Mouse (Mus musculus) intestine, embryonic 15.5 days (tissue): Measurements from ENCODE around the gene Zfp39. TPM values are rescaled to one million over a fixed set of nuclear protein-coding genes. Genes with fewer than 3 reads are reported as not detected.

Experiments used
- ATAC-seq: fragments of 200-750 bp; cut with Nextera tagmentation; 2 replicates; pipeline ENCODE4 v1.8.0; 2017; ENCODE audit warnings: moderate TSS enrichment, moderate library complexity
- H3K27ac ChIP-seq: fragments of 300-500 bp; sonication (generic); 2 replicates; pipeline ENCODE4 v1.5.1; 2015; ENCODE audit warnings: mild to moderate bottlenecking, inconsistent platforms
- H3K27me3 ChIP-seq: fragments of 300-500 bp; sonication (generic); replicated peaks from 2 replicates; pipeline ENCODE4 v1.6.1; 2015; ENCODE audit warnings: inconsistent platforms
- H3K36me3 ChIP-seq: fragments of 300-500 bp; sonication (generic); 2 replicates; pipeline ENCODE4 v1.6.1; 2015; ENCODE audit warnings: inconsistent platforms
- H3K4me1 ChIP-seq: fragments of 300-500 bp; sonication (generic); replicated peaks from 2 replicates; pipeline ENCODE4 v1.6.1; 2015; ENCODE audit warnings: inconsistent platforms
- H3K4me2 ChIP-seq: fragments of 300-500 bp; sonication (generic); replicated peaks from 2 replicates; pipeline ENCODE4 v1.6.1; 2015; ENCODE audit warnings: mild to moderate bottlenecking, inconsistent platforms
- H3K4me3 ChIP-seq: fragments of 300-500 bp; sonication (generic); replicated peaks from 2 replicates; pipeline ENCODE4 v1.5.1; 2015; ENCODE audit warnings: inconsistent platforms
- H3K9ac ChIP-seq: fragments of 300-500 bp; sonication (generic); 2 replicates; pipeline ENCODE4 v1.6.1; 2015; ENCODE audit warnings: inconsistent platforms
- H3K9me3 ChIP-seq: fragments of 300-500 bp; sonication (generic); 2 replicates; pipeline ENCODE4 v1.6.1; 2016; ENCODE audit warnings: inconsistent platforms
- WGBS: fragments of 180-500 bp; shearing (Covaris S2); methylation state at CpG from one replicate; pipeline ENCODE4 v1.1.7; 2015; 5-methylcytosine and 5-hydroxymethylcytosine counted together
- polyA plus RNA-seq: library from polyadenylated mRNA; unstranded; fragments of >200 nt; fragmentation: Nextera tagmentation; extraction: Ambion mirVana; gene quantifications from 2 replicates; pipeline ENCODE4 v1.2.1, GENCODE M21; 2015

Gene Zfp39
- polyA plus RNA-seq, 1 experiment from 2014 or later: 4.6 TPM

DNA sequence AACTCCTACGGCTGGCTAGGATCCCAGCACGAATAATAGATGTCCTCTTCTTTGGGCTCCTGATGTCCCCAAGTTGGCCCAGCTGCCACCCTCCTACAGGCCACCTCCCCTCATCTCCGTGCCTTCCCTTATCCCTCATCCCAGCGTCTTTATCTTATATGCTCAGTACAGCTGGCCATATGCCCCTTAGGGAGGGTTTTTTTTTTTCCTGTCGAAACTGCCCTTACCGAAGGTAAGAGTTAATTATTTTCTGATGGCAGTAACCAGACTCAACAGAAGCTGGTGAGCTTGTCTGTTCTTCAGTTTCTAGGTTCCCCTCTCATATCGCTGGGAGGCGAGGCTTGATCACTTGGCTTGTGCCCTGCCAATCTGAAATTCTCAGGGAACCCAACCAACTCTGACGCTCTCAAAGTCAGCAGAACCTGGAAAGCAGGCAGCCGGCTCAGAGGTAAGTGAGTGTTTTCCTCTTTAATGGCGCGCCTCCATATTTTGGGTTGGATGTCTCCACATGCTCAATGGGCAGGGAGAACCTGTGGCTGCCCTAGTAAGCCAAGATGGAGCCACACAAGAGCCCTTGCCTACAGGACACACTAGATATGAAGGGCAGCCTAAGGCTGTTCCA, 13.8 kb upstream of the Zfp39 start, which contains the start of gene Btnl10:
TSS of gene Btnl10 (plus strand) at position 164 of the 622 bp plus-strand sequence.
- WGBS: 80% methylated on average over 12 of the region's 12 CpGs
- Histone ChIP-seq H3K36me3 (no peaks in the 10 kb centered on the region), H3K4me1 (no peaks in the 10 kb centered on the region), H3K27me3 (no peaks in the 10 kb centered on the region), H3K4me3 (no peak within 1 kb of the TSS), H3K27ac (no peak within 1 kb of the TSS), H3K9me3 (no peaks in the 10 kb centered on the region), H3K9ac (no peak within 1 kb of the TSS), H3K4me2 (no peak within 1 kb of the TSS)
- ATAC-seq: no peak

DNA sequence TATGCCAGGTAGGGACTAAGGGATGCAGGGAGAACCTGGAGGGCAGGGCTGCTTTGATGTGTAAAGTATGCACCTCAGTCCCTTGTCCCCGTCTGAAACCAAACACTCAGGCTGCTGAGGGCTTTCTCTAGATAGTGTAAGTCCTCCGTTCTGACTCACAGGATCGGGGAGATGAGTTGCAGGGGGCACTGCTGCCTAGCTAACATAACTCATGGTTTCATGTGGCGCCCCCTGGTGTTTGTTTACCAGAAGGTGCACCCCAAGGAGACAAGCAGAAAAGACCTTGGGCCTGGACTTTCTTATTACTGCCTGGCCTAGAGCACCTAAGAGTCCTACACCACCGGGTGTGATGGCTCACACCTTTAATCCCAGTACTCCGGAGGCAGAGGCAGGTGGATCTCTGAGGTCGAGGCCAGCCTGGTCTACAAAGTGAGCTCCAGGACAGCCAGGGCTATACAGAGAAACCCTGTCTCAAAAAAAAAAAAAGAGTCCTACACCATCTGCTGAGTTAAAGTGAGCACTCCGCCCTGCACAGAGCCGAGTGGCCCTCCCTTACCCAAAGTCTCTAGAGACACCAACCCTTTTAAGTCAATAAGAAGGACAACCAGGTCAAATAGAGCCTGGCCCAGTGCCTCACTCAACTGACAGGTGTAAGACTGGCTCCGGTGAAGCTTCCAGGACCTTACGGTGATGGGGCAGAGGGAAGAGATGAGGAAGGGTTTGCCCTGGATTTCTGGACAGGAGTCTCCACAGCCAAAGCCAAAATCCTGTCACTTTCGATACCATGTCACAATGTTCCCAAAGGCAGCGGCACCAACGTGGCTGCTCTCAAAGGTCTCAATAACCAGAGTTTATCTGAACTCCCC, 13.1 kb upstream of the Zfp39 start:
- no peak overlapping the region for H3K4me2 ChIP-seq
- peak; percentile 63; the same call in 1 of the 2 replicates for ATAC-seq
- H3K4me1 ChIP-seq: no peaks in the 10 kb centered on the region
- H3K9ac ChIP-seq: no peak overlapping the region
- no peaks in the 10 kb centered on the region for H3K9me3 ChIP-seq
- WGBS: 53% methylated on average over 14 of the region's 14 CpGs
- no peak overlapping the region for H3K4me3 ChIP-seq
- no peaks in the 10 kb centered on the region for H3K36me3 ChIP-seq
- H3K27ac ChIP-seq: no peak overlapping the region
- H3K27me3 ChIP-seq: no peaks in the 10 kb centered on the region

DNA sequence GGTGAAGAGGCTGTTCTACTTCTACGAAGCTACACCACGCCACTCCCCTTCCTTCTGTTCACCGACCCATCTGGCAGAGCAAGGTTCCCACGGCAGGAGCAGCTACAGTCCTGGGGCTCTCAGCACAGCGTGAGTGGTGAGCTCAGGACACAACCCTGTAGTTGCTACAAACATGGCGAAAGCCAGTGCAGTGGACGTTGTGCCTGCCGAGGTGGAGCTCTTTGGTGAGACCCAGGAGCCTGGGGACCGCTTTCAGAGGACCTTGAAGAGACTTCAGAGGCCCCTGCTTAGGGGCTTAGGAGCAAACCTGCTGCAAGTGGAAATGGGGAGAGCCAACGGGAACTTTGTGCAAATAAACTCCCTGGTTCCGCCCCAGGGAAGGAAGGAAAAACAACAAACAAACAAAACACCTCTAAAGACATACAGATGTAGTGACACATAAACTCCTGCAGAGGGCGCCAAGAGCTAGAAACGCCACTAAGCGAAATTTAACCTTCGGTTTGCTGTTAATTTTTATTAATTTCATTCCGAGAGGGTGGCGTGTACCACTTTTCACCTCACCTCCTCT, 10.5 kb upstream of the Zfp39 start:
- Histone ChIP-seq H3K27ac (no peak overlapping the region), H3K4me3 (peak overlapping the region; percentile 31), H3K4me2 (peak overlapping the region; percentile 76), H3K9ac (peak overlapping the region; percentile 46), H3K36me3 (no peaks in the 10 kb centered on the region), H3K9me3 (no peaks in the 10 kb centered on the region), H3K4me1 (no peaks in the 10 kb centered on the region), H3K27me3 (no peaks in the 10 kb centered on the region)
- 11% methylated on average over 17 of the region's 17 CpGs for WGBS
- ATAC-seq: peak; percentile 48

DNA sequence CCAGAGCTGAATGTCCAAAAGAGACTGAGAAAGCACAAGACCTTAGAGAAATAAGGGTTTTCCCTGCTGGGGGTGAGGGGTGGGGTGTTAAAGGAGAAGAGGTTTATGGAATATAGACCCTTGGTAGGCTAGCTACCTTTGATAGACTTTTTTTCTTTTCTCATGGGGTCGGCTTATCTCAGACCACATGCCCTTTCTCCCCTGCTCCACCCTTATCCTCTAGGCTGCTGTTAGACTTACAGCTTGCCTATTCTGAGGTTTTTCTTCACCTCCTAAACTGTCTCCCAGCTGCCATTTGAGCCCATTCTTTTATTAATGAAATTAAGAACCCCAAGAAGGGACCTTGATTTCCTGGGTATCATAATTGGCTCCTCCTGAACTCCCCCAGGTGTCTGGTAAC, 9.8 kb upstream of the Zfp39 start:
- Histone ChIP-seq H3K4me1 (no peaks in the 10 kb centered on the region), H3K27ac (no peak overlapping the region), H3K4me2 (no peak overlapping the region; the same call in 1 of the 2 replicates), H3K9ac (no peak overlapping the region), H3K9me3 (no peaks in the 10 kb centered on the region), H3K27me3 (no peaks in the 10 kb centered on the region), H3K4me3 (no peak overlapping the region), H3K36me3 (no peaks in the 10 kb centered on the region)
- WGBS: 62% methylated on average over 1 of the region's 1 CpGs
- no peak for ATAC-seq

DNA sequence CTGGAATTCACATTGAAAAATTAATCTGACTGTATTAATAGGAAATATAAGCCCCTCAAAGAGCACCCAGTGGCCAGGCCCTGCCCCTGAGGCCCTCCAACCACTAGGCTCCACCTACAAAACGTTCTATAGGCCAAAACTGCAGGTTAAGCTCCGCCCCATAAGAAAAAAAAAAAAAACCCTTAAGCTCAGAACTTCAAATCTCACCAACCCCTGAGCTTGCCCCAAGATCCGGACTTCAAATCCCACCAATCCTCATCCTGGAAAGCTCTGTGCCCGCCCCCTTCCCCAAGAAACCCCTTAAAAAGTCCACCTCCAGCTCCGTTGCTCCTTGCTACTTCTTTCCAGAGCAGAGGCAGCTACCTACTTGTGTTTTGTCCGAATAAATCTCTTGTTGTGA, 813 bp upstream of the Zfp39 start:
- H3K4me1 ChIP-seq: 0 out of 2 replicates have a peak, but pooled peaks cover 6% of the 10 kb centered on the region
- H3K4me2 ChIP-seq: no peak overlapping the region; the same call in 1 of the 2 replicates
- no peak for ATAC-seq
- no peaks in the 10 kb centered on the region for H3K27me3 ChIP-seq
- H3K36me3 ChIP-seq: 0 out of 2 replicates have a peak, but pooled peaks cover 6% of the 10 kb centered on the region
- H3K27ac ChIP-seq: no peak overlapping the region
- 57% methylated on average over 6 of the region's 6 CpGs for WGBS
- no peaks in the 10 kb centered on the region for H3K9me3 ChIP-seq
- no peak overlapping the region for H3K9ac ChIP-seq
- H3K4me3 ChIP-seq: no peak overlapping the region

DNA sequence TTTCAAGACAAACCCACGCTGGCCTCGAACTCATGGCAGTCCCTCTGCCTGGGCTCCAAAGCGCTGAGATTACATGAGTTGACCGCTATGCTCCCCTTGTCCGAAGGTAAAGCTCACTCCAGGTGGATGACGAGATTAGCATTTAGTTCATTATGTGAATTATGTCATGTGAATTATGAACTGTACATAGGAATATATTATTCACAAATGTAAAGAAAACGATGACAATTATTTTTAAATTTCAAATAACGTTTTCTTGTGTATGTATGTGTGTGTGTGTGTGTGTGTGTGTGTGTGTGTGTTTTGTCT, 339 bp upstream of the Zfp39 start:
- WGBS: 4% methylated on average over 8 of the region's 8 CpGs
- Histone ChIP-seq H3K36me3 (0 out of 2 replicates have a peak, but pooled peaks cover 6% of the 10 kb centered on the region), H3K4me2 (peak overlapping the region; percentile 90), H3K9me3 (no peaks in the 10 kb centered on the region), H3K4me3 (peak overlapping the region; percentile 79), H3K4me1 (0 out of 2 replicates have a peak, but pooled peaks cover 6% of the 10 kb centered on the region), H3K27ac (0 out of 2 replicates have a peak overlapping the region, but pooled peaks have one; percentile 90), H3K9ac (peak overlapping the region; percentile 15; the same call in 1 of the 2 replicates), H3K27me3 (no peaks in the 10 kb centered on the region)
- ATAC-seq: peak; percentile 48

DNA sequence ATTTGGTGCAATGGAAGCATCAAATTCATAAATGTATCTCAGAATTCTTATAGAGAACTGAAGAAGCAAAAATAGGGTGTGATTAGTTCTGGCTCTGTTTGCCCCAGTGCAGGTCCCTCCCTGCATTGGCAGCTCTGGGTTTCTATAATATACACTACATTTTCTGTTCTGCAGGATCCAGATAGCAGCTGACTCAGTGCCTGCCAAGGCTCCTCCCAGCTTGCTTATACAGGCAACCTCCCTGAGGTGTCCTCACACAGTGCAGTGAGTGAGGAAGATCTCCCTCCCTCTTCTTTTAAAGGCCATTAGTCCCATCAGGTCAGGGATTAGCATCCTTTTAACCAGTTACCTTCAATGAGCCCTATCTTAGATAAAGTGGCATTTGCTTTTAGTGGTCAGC, 2.9 kb downstream of the Zfp39 start:
- no peaks in the 10 kb centered on the region for H3K27me3 ChIP-seq
- no peak for ATAC-seq
- H3K4me2 ChIP-seq: no peak overlapping the region
- H3K27ac ChIP-seq: no peak overlapping the region
- H3K4me1 ChIP-seq: 0 out of 2 replicates have a peak, but pooled peaks cover 6% of the 10 kb centered on the region
- H3K36me3 ChIP-seq: peaks cover 14% of the 10 kb centered on the region
- no peak overlapping the region for H3K9ac ChIP-seq
- no peak overlapping the region for H3K4me3 ChIP-seq
- no peaks in the 10 kb centered on the region for H3K9me3 ChIP-seq

DNA sequence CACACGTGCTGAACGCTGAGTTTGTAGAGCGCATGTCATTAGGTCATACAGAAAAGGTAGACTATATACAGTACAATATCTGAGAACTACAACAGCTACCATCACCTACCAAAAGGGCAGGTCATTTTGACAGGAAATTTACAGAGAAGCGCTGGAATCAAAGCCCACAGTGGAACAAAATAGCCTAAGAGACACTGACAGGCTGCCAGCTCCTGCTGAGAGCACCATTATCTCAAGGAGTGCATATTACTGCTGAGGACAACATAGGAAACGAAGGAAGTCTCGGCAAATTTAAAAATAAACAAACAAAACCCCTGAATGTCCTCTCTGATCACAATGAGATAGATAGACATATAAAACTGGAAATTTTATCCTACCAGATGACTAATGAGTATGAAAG, 6.5 kb downstream of the Zfp39 start:
- peaks cover 26% of the 10 kb centered on the region for H3K36me3 ChIP-seq
- no peak for ATAC-seq

DNA sequence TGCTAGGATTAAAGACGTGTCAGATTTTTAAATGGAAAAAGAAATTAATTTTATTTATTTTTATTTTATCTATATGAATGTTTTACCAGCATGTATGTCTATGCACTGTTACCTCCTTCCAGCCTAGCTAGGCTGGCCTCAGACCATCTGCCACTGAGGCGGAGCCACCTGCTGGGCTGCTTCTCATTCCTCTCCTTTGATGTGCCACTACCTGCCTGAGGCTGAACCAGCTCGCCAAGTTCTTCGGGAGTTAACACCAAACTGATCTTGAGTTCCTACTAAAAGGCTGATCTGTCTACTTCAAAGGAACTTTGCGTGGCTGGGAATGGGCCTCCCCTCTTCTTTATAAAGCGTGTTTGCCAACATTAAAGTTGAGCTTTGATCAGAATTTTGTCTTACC, 9.6 kb downstream of the Zfp39 start:
- H3K27me3 ChIP-seq: no peaks in the 10 kb centered on the region
- no peak overlapping the region for H3K4me3 ChIP-seq
- no peak overlapping the region for H3K27ac ChIP-seq
- peaks cover 31% of the 10 kb centered on the region for H3K36me3 ChIP-seq
- no peak overlapping the region for H3K9ac ChIP-seq
- H3K4me2 ChIP-seq: no peak overlapping the region
- WGBS: 68% methylated on average over 6 of the region's 6 CpGs
- no peak for ATAC-seq
- no peaks in the 10 kb centered on the region for H3K9me3 ChIP-seq
- no peaks in the 10 kb centered on the region for H3K4me1 ChIP-seq

More for the DNA sequence above, 6.5 kb downstream of the Zfp39 start:
- no peaks in the 10 kb centered on the region for H3K27me3 ChIP-seq
- no peak overlapping the region for H3K4me2 ChIP-seq
- no peak overlapping the region for H3K27ac ChIP-seq
- no peak overlapping the region for H3K4me3 ChIP-seq
- no peak overlapping the region for H3K9ac ChIP-seq
- H3K4me1 ChIP-seq: 0 out of 2 replicates have a peak, but pooled peaks cover 2% of the 10 kb centered on the region
- no peaks in the 10 kb centered on the region for H3K9me3 ChIP-seq
- WGBS: 86% methylated on average over 6 of the region's 6 CpGs

DNA sequence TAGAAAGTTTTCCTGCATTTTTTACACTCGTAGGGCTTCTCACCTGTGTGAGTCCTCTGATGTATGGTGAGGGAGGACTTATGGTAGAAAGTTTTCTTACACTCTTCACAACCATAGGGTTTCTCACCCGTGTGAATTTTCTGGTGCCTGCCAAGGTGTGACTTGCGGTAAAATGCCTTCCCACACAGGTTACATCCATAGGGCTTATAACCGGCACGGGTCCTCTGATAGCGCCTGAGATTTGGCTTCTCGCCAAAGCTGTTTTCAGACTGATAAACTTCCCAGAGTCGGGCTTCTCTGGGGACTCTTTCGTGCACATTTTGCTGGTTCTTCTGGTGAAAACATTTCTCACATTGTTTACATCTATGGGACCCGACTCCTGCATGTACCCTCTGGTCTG, 13.5 kb downstream of the Zfp39 start:
- ATAC-seq: no peak
- Histone ChIP-seq H3K4me3 (no peak overlapping the region), H3K36me3 (peaks cover 22% of the 10 kb centered on the region), H3K27me3 (no peaks in the 10 kb centered on the region), H3K9ac (no peak overlapping the region), H3K4me1 (no peaks in the 10 kb centered on the region), H3K9me3 (no peaks in the 10 kb centered on the region), H3K27ac (no peak overlapping the region), H3K4me2 (no peak overlapping the region)
- WGBS: 85% methylated on average over 10 of the region's 10 CpGs

DNA sequence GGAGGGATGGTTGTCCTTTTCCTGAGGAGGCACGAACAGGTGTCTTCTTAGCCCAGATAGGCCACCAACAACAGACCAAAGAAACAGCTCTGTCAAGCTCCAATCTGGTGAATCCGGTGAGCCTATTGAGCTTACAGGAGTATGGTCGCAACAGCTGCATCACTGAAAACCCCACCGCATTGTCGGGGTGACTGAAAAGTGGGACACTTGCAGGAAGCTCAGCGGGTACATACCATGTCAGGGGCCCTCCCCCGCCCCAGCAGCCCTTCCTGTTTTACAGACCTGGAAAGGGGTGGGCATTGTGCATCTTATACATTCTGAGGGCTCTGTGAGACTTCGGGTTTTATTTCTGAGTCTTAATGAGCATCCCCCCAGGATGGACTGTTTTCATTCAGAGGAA, 20.3 kb downstream of the Zfp39 start:
- ATAC-seq: no peak
- no peaks in the 10 kb centered on the region for H3K4me1 ChIP-seq
- H3K36me3 ChIP-seq: peaks cover 17% of the 10 kb centered on the region
- H3K27ac ChIP-seq: no peak overlapping the region
- no peak overlapping the region for H3K4me2 ChIP-seq
- H3K27me3 ChIP-seq: no peaks in the 10 kb centered on the region
- no peaks in the 10 kb centered on the region for H3K9me3 ChIP-seq
- 87% methylated on average over 8 of the region's 8 CpGs for WGBS
- no peak overlapping the region for H3K9ac ChIP-seq
- H3K4me3 ChIP-seq: no peak overlapping the region

DNA sequence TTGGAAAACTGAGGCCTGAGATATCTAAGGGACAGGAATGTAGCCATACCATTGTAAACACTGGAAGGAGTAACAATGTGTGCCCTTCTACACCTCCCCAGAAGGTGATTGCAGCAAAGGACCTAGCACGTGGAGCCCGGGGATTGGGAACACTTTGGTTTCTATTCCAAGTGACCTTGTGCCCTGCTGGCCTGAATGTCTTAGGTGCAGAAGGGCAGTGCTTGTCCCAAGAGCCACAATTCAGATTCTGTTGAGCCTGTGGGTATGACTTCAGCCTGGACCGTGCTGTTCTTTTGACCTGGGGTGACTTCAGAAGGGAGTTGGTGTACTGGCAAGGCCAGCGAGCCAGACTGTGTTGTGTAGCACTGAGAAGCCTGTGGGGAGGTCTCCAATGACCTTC, 33.1 kb downstream of the Zfp39 start:
- Histone ChIP-seq H3K4me2 (no peak overlapping the region), H3K27me3 (no peaks in the 10 kb centered on the region), H3K36me3 (no peaks in the 10 kb centered on the region), H3K9me3 (no peaks in the 10 kb centered on the region), H3K9ac (no peak overlapping the region), H3K4me1 (peaks cover 11% of the 10 kb centered on the region; the same call in 1 of the 2 replicates), H3K27ac (no peak overlapping the region), H3K4me3 (no peak overlapping the region)
- 82% methylated on average over 4 of the region's 4 CpGs for WGBS
- ATAC-seq: no peak
